Comparison of ENCODE assay signal across 17 mouse cellular contexts in genomic region chr9:95073691-95074090, GRCm38 (mm10).
A peak's percentile ranks its signal among the peaks of the same experiment; 100 is the strongest.
DNase-seq lines count a peak whose midpoint lies in the region; ATAC-seq lines count a peak whose summit lies in the region.
"Had no signal": no experiment of that assay in that cellular context is flagged by ENCODE, and none has a peak within 500 bp of the region (broad histone marks: within the 10 kb centered on the region; RNA-seq: fewer than 3 reads in every experiment).

No protein-coding gene starts in this region.

- no peak overlapping the region for H3K9ac ChIP-seq in kidney, embryonic 14.5 days (ENCODE audit: low read depth, low read length)
- H3K9ac ChIP-seq in neural tube, embryonic 13.5 days, result no peak overlapping the region
- H3K9ac ChIP-seq: forebrain, postnatal 0 days; liver, embryonic 14.5 days had no signal

- peak overlapping the region; percentile 11; the same call in 1 of the 2 replicates for H3K27ac ChIP-seq in kidney, embryonic 14.5 days (ENCODE audit: low read depth, low read length)
- H3K27ac ChIP-seq in neural tube, embryonic 13.5 days (replicated peaks), result peak overlapping the region; percentile 61
- H3K27ac ChIP-seq: liver, embryonic 14.5 days; midbrain, embryonic 10.5 days had no signal

- no peak for DNase-seq in kidney, adult 11 months
- peak; percentile 13 for DNase-seq in embryo, embryonic 10 days (ENCODE audit: low spot score)
- DNase-seq in embryo, embryonic 9.5 days (ENCODE audit: extremely low spot score), result peak; percentile 28
- no peak for DNase-seq in adrenal gland, postnatal 10 days
- DNase-seq in thymus, postnatal 25 days, result no peak
- DNase-seq: cerebellum, adult 18-20 months; forebrain, postnatal 0 days; gastrocnemius, postnatal 10 days; heart, postnatal 4 days; kidney, adult 9 months; lung, postnatal 10 days had no signal

- H3K4me3 ChIP-seq in kidney, embryonic 14.5 days (ENCODE audit: low read length), result no peak overlapping the region
- no peak overlapping the region for H3K4me3 ChIP-seq in neural tube, embryonic 13.5 days
- H3K4me3 ChIP-seq: midbrain, embryonic 10.5 days; myocyte had no signal

- no peaks in the 10 kb centered on the region for H3K36me3 ChIP-seq in kidney, embryonic 14.5 days (ENCODE audit: control insufficient read depth, insufficient read depth, low read length)
- no peaks in the 10 kb centered on the region for H3K36me3 ChIP-seq in neural tube, embryonic 13.5 days
- H3K36me3 ChIP-seq: midbrain, embryonic 10.5 days had no signal

- no peaks in the 10 kb centered on the region for H3K27me3 ChIP-seq in kidney, embryonic 14.5 days (ENCODE audit: control insufficient read depth, insufficient read depth, low read length)
- no peaks in the 10 kb centered on the region for H3K27me3 ChIP-seq in neural tube, embryonic 13.5 days

- 29% methylated on average over 8 of the region's 8 CpGs for WGBS in kidney, embryonic 14.5 days
- 5% methylated on average over 8 of the region's 8 CpGs for WGBS in neural tube, embryonic 13.5 days

- no peak for ATAC-seq in kidney, embryonic 14.5 days (ENCODE audit: low FRiP score, low TSS enrichment)
- peak; percentile 24; the same call in 1 of the 2 replicates for ATAC-seq in neural tube, embryonic 13.5 days (ENCODE audit: low read depth)
- ATAC-seq: forebrain, postnatal 0 days had no signal

- 0 out of 2 replicates have a peak, but pooled peaks cover 1% of the 10 kb centered on the region for H3K9me3 ChIP-seq in kidney, embryonic 14.5 days (ENCODE audit: control insufficient read depth, low read length)
- H3K9me3 ChIP-seq in neural tube, embryonic 13.5 days, result no peaks in the 10 kb centered on the region; the same call in 1 of the 2 replicates
- H3K9me3 ChIP-seq: midbrain, embryonic 10.5 days had no signal

- no peak overlapping the region for H3K4me2 ChIP-seq in kidney, embryonic 14.5 days (replicated peaks; ENCODE audit: low read depth, low read length)
- no peak overlapping the region for H3K4me2 ChIP-seq in neural tube, embryonic 13.5 days
- H3K4me2 ChIP-seq: heart, embryonic 11.5 days had no signal

- peaks cover 28% of the 10 kb centered on the region; the same call in 1 of the 2 replicates for H3K4me1 ChIP-seq in kidney, embryonic 14.5 days (ENCODE audit: control insufficient read depth, insufficient read depth, low read length)
- H3K4me1 ChIP-seq in neural tube, embryonic 13.5 days (replicated peaks), result peaks cover 39% of the 10 kb centered on the region

Comparison
In these comparisons a context has a peak if more than half of its experiments do, and no peak if none do; other contexts are left out.
1. DNase-seq: peak in embryo, embryonic 10 days (single experiment) and embryo, embryonic 9.5 days (single experiment); none in kidney, adult 11 months (single experiment), adrenal gland, postnatal 10 days (single experiment) and thymus, postnatal 25 days (single experiment).